In the genomic region with DNA sequence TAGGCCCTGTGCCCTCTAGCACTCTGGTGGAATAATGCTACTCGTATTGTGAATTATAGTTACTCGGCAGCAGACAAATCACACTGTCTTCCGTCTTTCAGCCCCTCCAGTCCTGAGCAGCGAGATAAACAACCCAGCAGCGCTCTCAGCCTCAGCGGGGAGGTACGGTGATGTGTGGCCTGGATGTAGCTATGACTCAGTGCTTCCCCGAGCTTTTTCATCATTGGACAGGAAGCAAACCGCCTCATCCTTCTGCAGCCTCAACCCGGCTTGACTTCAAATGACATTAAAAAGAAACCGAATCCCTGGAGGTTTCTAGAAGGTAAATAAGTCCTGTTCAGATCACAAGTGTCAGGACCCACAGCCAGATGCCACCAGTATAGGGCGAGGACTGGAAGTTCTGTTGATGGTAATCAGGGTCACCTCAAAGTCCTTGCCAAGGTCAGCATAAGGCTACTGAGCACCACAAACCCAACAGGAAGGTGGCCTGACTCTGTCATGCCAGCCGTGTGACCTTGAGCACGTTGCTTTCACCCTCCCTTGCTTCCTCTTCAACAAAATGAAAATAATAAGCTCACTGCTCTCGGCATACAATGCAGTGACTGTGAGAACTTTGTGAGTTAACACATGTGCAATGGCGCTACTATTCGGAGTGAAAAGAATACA, we compare ENCODE assay signal across 13 mouse cellular contexts.
DNase-seq lines count a peak whose midpoint lies in the region; ATAC-seq and TF ChIP-seq lines count a peak whose summit lies in the region.
"Had no signal": no experiment of that assay in that cellular context is flagged by ENCODE, and none has a peak within 500 bp of the region (broad histone marks: within the 10 kb centered on the region; RNA-seq: fewer than 3 reads in every experiment).

No protein-coding gene starts in this region.

- no peaks in the 10 kb centered on the region for H3K36me3 ChIP-seq in kidney, postnatal 0 days (ENCODE audit: insufficient read depth, low read length)
- no peaks in the 10 kb centered on the region for H3K36me3 ChIP-seq in G1E (replicated peaks)
- H3K36me3 ChIP-seq in forebrain, embryonic 13.5 days (ENCODE audit: poor library complexity, severe bottlenecking): no peaks in the 10 kb centered on the region
- H3K36me3 ChIP-seq in heart, embryonic 11.5 days (ENCODE audit: control insufficient read depth, insufficient read depth, low read length): no peaks in the 10 kb centered on the region
- H3K36me3 ChIP-seq: heart, embryonic 15.5 days had no signal

- no peaks in the 10 kb centered on the region for H3K4me1 ChIP-seq in kidney, postnatal 0 days (replicated peaks; ENCODE audit: insufficient read depth, low read length)
- H3K4me1 ChIP-seq in G1E (ENCODE audit: insufficient read depth, low read depth, low read length): peaks cover 62% of the 10 kb centered on the region
- peaks cover 20% of the 10 kb centered on the region for H3K4me1 ChIP-seq in forebrain, embryonic 13.5 days
- H3K4me1 ChIP-seq in heart, embryonic 11.5 days (ENCODE audit: control insufficient read depth, insufficient read depth, low read length): peaks cover 4% of the 10 kb centered on the region; the same call in 1 of the 2 replicates

- DNase-seq in kidney, postnatal 0 days (ENCODE audit: low spot score): peak; percentile 39
- no peak for DNase-seq in kidney, postnatal 14 days
- DNase-seq in G1E (ENCODE audit: low spot score): peak; percentile 35
- peak; percentile 54 for DNase-seq in adrenal gland, postnatal 14 days
- no peak for DNase-seq in testis, postnatal 14 days (ENCODE audit: low spot score)
- DNase-seq: gastrocnemius, adult 2 months; lung, adult 18-20 months had no signal

- no peak overlapping the region for H3K27ac ChIP-seq in kidney, postnatal 0 days
- no peak overlapping the region for H3K27ac ChIP-seq in forebrain, embryonic 13.5 days
- no peak overlapping the region for H3K27ac ChIP-seq in heart, embryonic 11.5 days (ENCODE audit: low read depth, low read length)
- H3K27ac ChIP-seq: gastrocnemius, adult 2 months; heart, embryonic 15.5 days; hindbrain, postnatal 0 days had no signal

- no peaks in the 10 kb centered on the region for H3K27me3 ChIP-seq in kidney, postnatal 0 days (ENCODE audit: insufficient read depth, low read length)
- no peaks in the 10 kb centered on the region for H3K27me3 ChIP-seq in G1E (ENCODE audit: insufficient read depth, low read length)
- no peaks in the 10 kb centered on the region for H3K27me3 ChIP-seq in forebrain, embryonic 13.5 days
- H3K27me3 ChIP-seq in heart, embryonic 11.5 days (ENCODE audit: control insufficient read depth, insufficient read depth, low read length): peaks cover 4% of the 10 kb centered on the region; the same call in 1 of the 2 replicates
- H3K27me3 ChIP-seq: heart, embryonic 15.5 days had no signal

- WGBS in kidney, postnatal 0 days: 55% methylated on average over 17 of the region's 17 CpGs
- WGBS in forebrain, embryonic 13.5 days: 84% methylated on average over 17 of the region's 17 CpGs
- WGBS in heart, embryonic 11.5 days (ENCODE audit: insufficient replicate concordance): 45% methylated on average over 17 of the region's 17 CpGs

- no peak overlapping the region for H3K9ac ChIP-seq in kidney, postnatal 0 days (ENCODE audit: low read depth, low read length)
- H3K9ac ChIP-seq in forebrain, embryonic 13.5 days: no peak overlapping the region
- no peak overlapping the region for H3K9ac ChIP-seq in heart, embryonic 11.5 days (ENCODE audit: low read depth, low read length)
- H3K9ac ChIP-seq: heart, embryonic 15.5 days had no signal

- TF ChIP-seq CTCF in kidney, postnatal 0 days (IDR thresholded peaks at IDR 0.05; ENCODE audit: low read depth): no peak
- no peak for TF ChIP-seq CTCF in G1E (IDR thresholded peaks at IDR 0.05; ENCODE audit: low read depth, low read length)

- no peak overlapping the region for H3K4me2 ChIP-seq in kidney, postnatal 0 days (ENCODE audit: low read length)
- no peak overlapping the region for H3K4me2 ChIP-seq in forebrain, embryonic 13.5 days
- H3K4me2 ChIP-seq in heart, embryonic 11.5 days: no peak overlapping the region
- H3K4me2 ChIP-seq: heart, embryonic 15.5 days had no signal

- H3K9me3 ChIP-seq in kidney, postnatal 0 days (replicated peaks; ENCODE audit: low read length): no peaks in the 10 kb centered on the region
- H3K9me3 ChIP-seq in G1E (replicated peaks): no peaks in the 10 kb centered on the region
- H3K9me3 ChIP-seq in forebrain, embryonic 13.5 days (replicated peaks): no peaks in the 10 kb centered on the region
- H3K9me3 ChIP-seq in heart, embryonic 11.5 days (replicated peaks; ENCODE audit: control insufficient read depth, low read length): no peaks in the 10 kb centered on the region
- H3K9me3 ChIP-seq: heart, embryonic 15.5 days had no signal

- ATAC-seq in kidney, postnatal 0 days (replicated peaks; ENCODE audit: low FRiP score, low read depth): no peak
- ATAC-seq in G1E (ENCODE audit: extremely low read depth, insufficient number of reproducible peaks, low FRiP score, poor library complexity, severe bottlenecking): peak; percentile 81
- peak; percentile 79 for ATAC-seq in megakaryocyte progenitor cell, adult 5-6 weeks (replicated peaks; ENCODE audit: poor library complexity)
- no peak for ATAC-seq in forebrain, embryonic 13.5 days
- ATAC-seq in heart, embryonic 11.5 days (replicated peaks; ENCODE audit: insufficient number of reproducible peaks, low FRiP score, low TSS enrichment): no peak
- ATAC-seq: hindbrain, postnatal 0 days; midbrain, embryonic 16.5 days had no signal

- H3K4me3 ChIP-seq in kidney, postnatal 0 days (replicated peaks; ENCODE audit: low read depth, low read length): no peak overlapping the region
- peak overlapping the region; percentile 41; the same call in 1 of the 2 replicates for H3K4me3 ChIP-seq in G1E (ENCODE audit: low read depth, low read length)
- no peak overlapping the region for H3K4me3 ChIP-seq in forebrain, embryonic 13.5 days
- no peak overlapping the region for H3K4me3 ChIP-seq in heart, embryonic 11.5 days (ENCODE audit: low read depth, low read length)
- H3K4me3 ChIP-seq: gastrocnemius, adult 2 months; heart, embryonic 15.5 days had no signal

Comparison
In these comparisons a context has a peak if more than half of its experiments do, and no peak if none do; other contexts are left out.
1. DNase-seq: peak in kidney, postnatal 0 days (single experiment), G1E (single experiment) and adrenal gland, postnatal 14 days (single experiment); none in kidney, postnatal 14 days (single experiment) and testis, postnatal 14 days (single experiment).
2. ATAC-seq: peak in G1E (single experiment) and megakaryocyte progenitor cell, adult 5-6 weeks (single experiment); none in kidney, postnatal 0 days (single experiment), forebrain, embryonic 13.5 days (single experiment) and heart, embryonic 11.5 days (single experiment).